Mouse (Mus musculus) hindbrain, embryonic 15.5 days (tissue): ENCODE results near the gene Gdf7. TPM values are rescaled to one million over a fixed set of nuclear protein-coding genes. Genes with fewer than 3 reads are reported as not detected.

Experiments used
- ATAC-seq: fragments of 200-750 bp; cut with Nextera tagmentation; 2 replicates; pipeline ENCODE4 v1.8.0; 2017; ENCODE audit warnings: low read depth, moderate number of reproducible peaks, moderate TSS enrichment; ENCODE audit not compliant: low FRiP score
- H3K27ac ChIP-seq: fragments of 300-500 bp; sonication (generic); replicated peaks from 2 replicates; pipeline ENCODE4 v1.5.1; 2015; ENCODE audit warnings: mild to moderate bottlenecking, inconsistent platforms
- H3K27me3 ChIP-seq: fragments of 300-500 bp; sonication (generic); 2 replicates; pipeline ENCODE4 v1.6.1; 2015; ENCODE audit warnings: control low read depth, inconsistent platforms
- H3K36me3 ChIP-seq: fragments of 300-500 bp; sonication (generic); 2 replicates; pipeline ENCODE4 v1.6.1; 2015; ENCODE audit warnings: control low read depth, inconsistent platforms
- H3K4me1 ChIP-seq: fragments of 300-500 bp; sonication (generic); replicated peaks from 2 replicates; pipeline ENCODE4 v1.6.1; 2015; ENCODE audit warnings: control low read depth, inconsistent platforms
- H3K4me2 ChIP-seq: fragments of 300-500 bp; sonication (generic); 2 replicates; pipeline ENCODE4 v1.6.1; 2015; ENCODE audit warnings: moderate library complexity, mild to moderate bottlenecking, inconsistent platforms
- H3K4me3 ChIP-seq: fragments of 300-500 bp; sonication (generic); 2 replicates; pipeline ENCODE4 v1.5.1; 2015; ENCODE audit warnings: mild to moderate bottlenecking, inconsistent platforms
- H3K9ac ChIP-seq: fragments of 300-500 bp; sonication (generic); 2 replicates; pipeline ENCODE4 v1.6.1; 2015; ENCODE audit warnings: inconsistent platforms
- H3K9me3 ChIP-seq: fragments of 300-500 bp; sonication (generic); 2 replicates; pipeline ENCODE4 v1.6.1; 2016; ENCODE audit warnings: control low read depth, inconsistent platforms
- WGBS: fragments of 180-500 bp; shearing (Covaris S2); methylation state at CpG from one replicate; pipeline ENCODE4 v1.1.7; 2015; 5-methylcytosine and 5-hydroxymethylcytosine counted together
- polyA plus RNA-seq: library from polyadenylated mRNA; unstranded; fragments of >200 nt; fragmentation: Nextera tagmentation; extraction: Ambion mirVana; gene quantifications from 2 replicates; pipeline ENCODE4 v1.2.1, GENCODE M21; 2015

Gdf7 gene
- polyA plus RNA-seq, 1 experiment from 2014 or later = 0.65 TPM

GRCm38 (mm10) chr12:8289099-8289498 is 12.7 kb downstream of the Gdf7 start:
- no peak overlapping the region for H3K4me2 ChIP-seq
- H3K27ac ChIP-seq = no peak overlapping the region
- H3K36me3 ChIP-seq = no peaks in the 10 kb centered on the region
- 75% methylated on average over 6 of the region's 6 CpGs for WGBS
- no peak for ATAC-seq
- H3K4me1 ChIP-seq = peaks cover 14% of the 10 kb centered on the region
- H3K9ac ChIP-seq = no peak overlapping the region
- no peaks in the 10 kb centered on the region for H3K9me3 ChIP-seq
- no peaks in the 10 kb centered on the region for H3K27me3 ChIP-seq
- no peak overlapping the region for H3K4me3 ChIP-seq

- no peak overlapping the region for H3K9ac ChIP-seq
- H3K27ac ChIP-seq = no peak overlapping the region
- peaks cover 14% of the 10 kb centered on the region for H3K4me1 ChIP-seq
- no peak overlapping the region for H3K4me3 ChIP-seq
- H3K27me3 ChIP-seq = no peaks in the 10 kb centered on the region
- H3K9me3 ChIP-seq = no peaks in the 10 kb centered on the region
- H3K4me2 ChIP-seq = no peak overlapping the region
- no peaks in the 10 kb centered on the region for H3K36me3 ChIP-seq
- WGBS = 71% methylated on average over 3 of the region's 3 CpGs
- ATAC-seq = no peak
Measured at GRCm38 (mm10) chr12:8287970-8288369, 13.8 kb downstream of the Gdf7 start.

GRCm38 (mm10) chr12:8281225-8282017 is 20.3 kb downstream of the Gdf7 start:
- H3K4me3 ChIP-seq = no peak overlapping the region
- H3K4me1 ChIP-seq = no peaks in the 10 kb centered on the region
- 80% methylated on average over 15 of the region's 15 CpGs for WGBS
- H3K36me3 ChIP-seq = no peaks in the 10 kb centered on the region; the same call in 1 of the 2 replicates
- H3K4me2 ChIP-seq = no peak overlapping the region
- H3K27ac ChIP-seq = no peak overlapping the region
- no peak overlapping the region for H3K9ac ChIP-seq
- H3K9me3 ChIP-seq = no peaks in the 10 kb centered on the region
- ATAC-seq = no peak
- no peaks in the 10 kb centered on the region for H3K27me3 ChIP-seq

- Histone ChIP-seq H3K9me3 (no peaks in the 10 kb centered on the region), H3K4me3 (no peak overlapping the region), H3K27me3 (no peaks in the 10 kb centered on the region), H3K4me1 (no peaks in the 10 kb centered on the region), H3K27ac (no peak overlapping the region), H3K4me2 (no peak overlapping the region), H3K36me3 (no peaks in the 10 kb centered on the region), H3K9ac (no peak overlapping the region)
- 85% methylated on average over 4 of the region's 4 CpGs for WGBS
- ATAC-seq = no peak
Measured at GRCm38 (mm10) chr12:8275424-8275823, 26.3 kb downstream of the Gdf7 start.

- H3K9me3 ChIP-seq = no peaks in the 10 kb centered on the region
- no peak for ATAC-seq
- no peak overlapping the region for H3K4me3 ChIP-seq
- H3K27me3 ChIP-seq = no peaks in the 10 kb centered on the region
- no peaks in the 10 kb centered on the region for H3K36me3 ChIP-seq
- no peak overlapping the region for H3K9ac ChIP-seq
- H3K27ac ChIP-seq = no peak overlapping the region
- no peak overlapping the region for H3K4me2 ChIP-seq
- H3K4me1 ChIP-seq = no peaks in the 10 kb centered on the region
- 98% methylated on average over 6 of the region's 6 CpGs for WGBS
Measured at GRCm38 (mm10) chr12:8273471-8274171, 28.1 kb downstream of the Gdf7 start.

GRCm38 (mm10) chr12:8271405-8271804 is 30.3 kb downstream of the Gdf7 start:
- WGBS = 99% methylated on average over 2 of the region's 2 CpGs
- Histone ChIP-seq H3K27ac (no peak overlapping the region), H3K27me3 (no peaks in the 10 kb centered on the region), H3K4me1 (no peaks in the 10 kb centered on the region), H3K4me2 (no peak overlapping the region), H3K36me3 (no peaks in the 10 kb centered on the region), H3K9ac (no peak overlapping the region), H3K4me3 (no peak overlapping the region), H3K9me3 (no peaks in the 10 kb centered on the region; the same call in 1 of the 2 replicates)
- no peak for ATAC-seq

GRCm38 (mm10) chr12:8269627-8270026 is 32.1 kb downstream of the Gdf7 start:
- Histone ChIP-seq H3K4me3 (no peak overlapping the region), H3K27me3 (no peaks in the 10 kb centered on the region), H3K36me3 (no peaks in the 10 kb centered on the region), H3K9ac (no peak overlapping the region), H3K9me3 (no peaks in the 10 kb centered on the region; the same call in 1 of the 2 replicates), H3K4me2 (no peak overlapping the region), H3K27ac (no peak overlapping the region), H3K4me1 (no peaks in the 10 kb centered on the region)
- WGBS = 96% methylated on average over 11 of the region's 11 CpGs
- ATAC-seq = no peak

GRCm38 (mm10) chr12:8266311-8266710 is 35.4 kb downstream of the Gdf7 start:
- ATAC-seq = no peak
- Histone ChIP-seq H3K4me1 (peaks cover 3% of the 10 kb centered on the region; the same call in 1 of the 2 replicates), H3K36me3 (no peaks in the 10 kb centered on the region), H3K9ac (no peak overlapping the region), H3K27me3 (no peaks in the 10 kb centered on the region), H3K27ac (no peak overlapping the region), H3K4me2 (no peak overlapping the region), H3K4me3 (no peak overlapping the region), H3K9me3 (no peaks in the 10 kb centered on the region; the same call in 1 of the 2 replicates)
- 95% methylated on average over 7 of the region's 7 CpGs for WGBS

- Histone ChIP-seq H3K27me3 (no peaks in the 10 kb centered on the region), H3K4me1 (peaks cover 3% of the 10 kb centered on the region; the same call in 1 of the 2 replicates), H3K9ac (no peak overlapping the region), H3K9me3 (no peaks in the 10 kb centered on the region), H3K27ac (no peak overlapping the region), H3K4me2 (no peak overlapping the region), H3K4me3 (no peak overlapping the region), H3K36me3 (no peaks in the 10 kb centered on the region)
- ATAC-seq = no peak
- 89% methylated on average over 2 of the region's 2 CpGs for WGBS
Measured at GRCm38 (mm10) chr12:8260297-8260696, 41.5 kb downstream of the Gdf7 start.

Other genes starting within 250 kb of the Gdf7 start
- gene Ldah, start 93.8 kb downstream of the Gdf7 start, polyA plus RNA-seq = 67.0 and 68.0 TPM in 2 replicates
- 10.2 and 10.8 TPM in 2 replicates for gene Hs1bp3, start 11.5 kb upstream of the Gdf7 start, polyA plus RNA-seq
- gene Rhob, start 198.1 kb upstream of the Gdf7 start, polyA plus RNA-seq = 94.4 and 103 TPM in 2 replicates